Mouse (Mus musculus): ENCODE data around the gene Ing3.

The Ing3 gene

GRCm38 (mm10) chr6:21949226-21949731 is at the start of gene Ing3:
TSS of gene Ing3 (plus strand) at chr6:21949571.
- DNase-seq (ENCODE audit: low spot score in 2 of 2), result peak; percentile 96

GRCm38 (mm10) chr6:21909720-21910119 is 39.7 kb upstream of the Ing3 start:
- no peak for DNase-seq (ENCODE audit: low spot score in 2 of 2)

DNA sequence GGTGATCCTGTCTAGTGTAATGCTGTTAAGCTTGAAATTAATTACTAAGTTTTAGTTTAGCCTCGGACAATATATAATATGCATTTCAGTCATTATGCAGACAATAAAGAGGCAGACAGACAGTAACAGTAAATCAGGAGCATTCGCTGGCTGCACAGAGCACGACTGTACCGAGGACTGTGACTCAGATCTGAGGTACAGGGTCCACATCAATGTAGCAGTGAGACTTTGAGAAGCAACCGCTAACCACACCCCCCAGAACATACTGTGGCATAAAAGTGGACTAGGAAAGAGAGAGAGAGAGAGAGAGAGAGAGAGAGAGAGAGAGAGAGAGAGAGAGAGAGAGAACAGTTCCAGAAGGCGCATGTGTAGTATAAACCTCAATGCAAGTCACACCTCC is 38.6 kb upstream of the Ing3 start:
- DNase-seq (ENCODE audit: low spot score in 2 of 2), result no peak

DNA sequence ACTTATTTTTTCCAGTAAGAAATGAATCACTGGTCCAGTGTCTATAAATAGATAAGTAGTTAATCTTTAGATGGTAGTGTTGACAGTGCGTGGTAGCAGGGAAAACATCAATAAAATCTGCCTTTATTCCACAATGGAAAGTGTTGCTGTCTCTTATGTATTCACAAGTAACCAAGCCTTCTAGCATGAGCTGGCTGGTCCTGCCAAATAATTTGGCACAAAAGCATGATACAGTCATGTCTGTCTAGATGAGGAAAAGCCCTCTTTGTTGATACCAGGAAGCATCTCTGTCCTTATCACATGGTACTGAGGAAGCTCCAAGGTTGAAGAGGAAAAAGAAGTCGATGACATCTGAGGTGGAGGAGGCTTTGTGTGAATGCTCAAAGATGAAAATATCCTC is 32.8 kb upstream of the Ing3 start:
- DNase-seq (ENCODE audit: low spot score in 2 of 2), result no peak

DNA sequence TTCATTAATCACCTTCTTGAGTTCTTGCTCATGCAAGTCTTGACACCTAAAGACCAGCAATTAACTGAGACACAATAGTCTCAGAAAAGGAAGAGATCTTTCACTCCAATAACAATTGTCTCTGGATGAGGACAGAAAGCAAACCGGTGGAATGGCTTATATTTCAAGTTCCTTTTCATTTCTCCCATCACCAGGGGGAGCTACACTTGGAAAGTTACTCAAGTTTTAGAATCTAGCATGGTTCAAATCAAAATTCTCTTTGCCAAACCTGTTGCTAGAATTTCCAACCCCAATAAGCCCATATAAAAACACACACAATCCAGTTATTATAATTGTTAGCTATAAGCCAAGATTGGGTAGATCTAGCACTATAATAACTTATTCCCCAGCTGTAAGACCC is 25.2 kb upstream of the Ing3 start:
- DNase-seq (ENCODE audit: low spot score in 2 of 2), result no peak

GRCm38 (mm10) chr6:21937981-21938635 is 11.3 kb upstream of the Ing3 start:
- no peak for DNase-seq (ENCODE audit: low spot score in 2 of 2)

GRCm38 (mm10) chr6:21949771-21950448 is 539 bp downstream of the Ing3 start:
- peak; percentile 95 to 98 for DNase-seq (ENCODE audit: low spot score in 2 of 2)

DNA sequence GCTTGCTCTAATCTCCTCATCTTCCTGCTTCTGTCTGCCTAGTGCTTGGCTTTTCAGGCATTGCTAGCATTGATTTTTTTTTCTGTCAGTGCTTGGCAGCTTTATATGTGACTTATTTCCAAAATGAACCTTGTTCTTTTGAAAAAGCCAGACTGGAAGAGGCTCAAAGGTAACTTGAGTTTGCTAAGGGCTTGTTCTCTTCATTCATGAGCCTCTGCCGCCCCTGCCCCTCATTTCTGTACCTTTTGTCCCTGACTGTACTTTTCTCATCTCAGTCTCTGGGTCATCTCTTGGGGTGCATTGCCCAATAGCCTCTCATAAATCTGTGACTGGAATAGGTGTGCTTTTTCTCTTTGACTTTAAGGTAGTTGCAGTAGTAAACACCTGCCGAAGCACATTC is 1.3 kb downstream of the Ing3 start:
- DNase-seq (ENCODE audit: low spot score in 2 of 2), result no peak

DNA sequence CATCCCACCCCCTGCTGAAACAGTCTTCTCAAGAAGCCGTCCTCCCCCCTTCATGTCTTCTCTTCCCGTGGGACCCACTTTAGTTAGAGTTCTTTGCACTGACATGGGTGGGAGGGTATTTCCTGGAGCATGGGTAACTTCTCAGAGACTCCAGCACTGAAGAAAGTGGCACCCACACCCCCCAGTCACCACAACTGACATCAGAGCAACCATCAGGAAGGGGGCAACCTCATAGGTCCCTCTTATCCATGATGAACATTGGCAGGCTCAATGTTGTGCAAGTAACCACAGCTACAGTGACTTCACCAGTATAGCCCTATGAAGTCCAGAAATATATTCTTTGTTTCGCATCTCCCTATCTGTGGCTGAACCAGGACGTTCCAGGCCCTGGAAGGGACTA is 6.1 kb downstream of the Ing3 start:
- DNase-seq (ENCODE audit: low spot score in 2 of 2), result no peak

DNA sequence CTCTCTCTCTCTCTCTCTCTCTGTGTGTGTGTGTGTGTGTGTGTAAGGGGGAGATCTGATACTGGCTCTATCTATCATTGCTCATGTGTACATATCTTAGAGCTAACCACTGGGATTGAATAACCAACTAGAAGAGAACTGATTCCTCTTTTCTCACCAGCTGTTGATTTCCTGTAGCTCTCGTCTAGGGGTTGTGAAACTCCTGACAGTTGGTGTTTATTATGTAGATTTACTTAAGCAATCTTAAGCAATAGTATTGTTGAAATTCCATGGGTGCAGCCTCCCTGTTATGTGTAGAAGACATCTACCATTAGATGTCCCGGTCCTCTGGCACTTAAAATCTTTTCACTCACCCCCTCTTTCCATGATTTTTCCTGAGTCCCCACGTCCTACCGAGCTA is 9.6 kb downstream of the Ing3 start:
- no peak for DNase-seq (ENCODE audit: low spot score in 2 of 2)

DNA sequence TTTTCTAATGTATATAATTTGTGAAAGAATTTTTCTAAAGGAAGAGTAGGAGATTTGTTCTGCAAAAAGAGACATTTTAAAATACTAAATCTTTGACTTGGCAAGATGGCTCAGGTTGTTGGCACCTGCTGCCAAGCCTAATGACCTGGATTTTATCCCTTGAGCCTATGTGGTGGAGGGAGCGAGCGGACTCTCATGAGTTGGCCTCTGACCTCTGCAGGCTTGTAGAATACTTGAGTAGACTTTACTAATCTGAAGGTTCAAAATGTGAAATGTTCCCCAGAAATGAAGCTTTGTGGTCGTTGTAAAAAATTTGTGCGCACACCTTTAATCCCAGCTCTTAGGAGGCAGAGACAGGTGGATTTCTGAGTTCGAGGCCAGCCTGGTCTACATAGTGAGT is 10.5 kb downstream of the Ing3 start:
- DNase-seq (ENCODE audit: low spot score in 2 of 2), result no peak

DNA sequence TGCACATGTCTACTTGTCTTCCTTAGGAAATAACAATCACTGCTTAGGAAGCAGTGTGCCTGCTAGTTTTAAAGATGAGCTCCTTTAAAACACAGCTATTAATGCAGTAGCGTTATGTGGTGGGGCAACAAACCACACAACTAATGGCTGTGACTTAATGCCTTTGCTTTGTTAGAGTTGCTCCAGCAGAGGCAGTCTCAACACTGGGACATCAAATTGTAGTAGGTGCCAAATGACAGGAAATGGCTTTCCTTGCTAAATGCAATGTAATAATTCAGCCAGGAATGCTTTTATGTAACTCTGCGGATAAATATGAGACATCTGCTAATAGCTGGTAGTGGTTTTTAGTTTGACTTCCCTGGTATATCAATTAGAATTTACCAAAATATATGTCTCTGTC is 28.2 kb downstream of the Ing3 start:
- DNase-seq (ENCODE audit: low spot score in 2 of 2), result no peak

GRCm38 (mm10) chr6:21981114-21981513 is 31.7 kb downstream of the Ing3 start:
- no peak for DNase-seq (ENCODE audit: low spot score in 2 of 2)

DNA sequence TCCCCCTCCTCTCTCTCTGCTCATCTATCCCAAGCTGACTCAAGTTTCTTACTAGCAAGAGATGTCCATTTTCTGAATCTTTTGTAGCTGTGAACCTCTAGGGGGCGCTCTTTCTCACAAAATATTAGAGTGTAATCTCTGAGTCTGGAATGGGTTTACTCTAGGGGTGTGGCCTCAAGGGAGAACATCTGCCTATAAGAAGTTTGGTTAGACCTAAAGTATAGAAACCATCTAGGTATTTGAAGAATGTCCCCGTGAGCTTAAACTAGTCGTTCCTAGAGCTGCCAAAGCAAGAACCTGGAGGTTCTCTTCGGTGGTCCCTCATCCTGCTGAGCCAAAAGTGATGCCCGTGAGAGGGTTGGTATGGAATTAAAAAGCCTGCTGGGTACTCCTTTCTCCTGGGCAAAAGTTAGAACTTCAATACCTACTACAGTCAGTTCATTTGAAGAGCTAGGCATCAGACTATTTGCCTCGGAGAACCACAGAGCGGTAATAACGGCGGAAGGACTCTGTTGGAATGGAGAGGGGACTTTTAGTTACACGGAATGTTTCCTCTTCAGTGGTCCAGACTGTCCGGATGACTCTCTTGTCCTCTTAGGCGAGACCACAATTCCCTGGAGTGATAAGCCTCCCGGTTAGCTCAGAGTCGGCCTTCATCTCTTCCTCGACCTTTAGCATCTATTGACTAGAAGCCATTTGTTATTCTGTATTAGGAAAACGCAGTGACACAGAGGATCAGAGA is 35.8 kb downstream of the Ing3 start:
- DNase-seq (ENCODE audit: low spot score in 2 of 2), result peak; percentile 40 to 67

DNA sequence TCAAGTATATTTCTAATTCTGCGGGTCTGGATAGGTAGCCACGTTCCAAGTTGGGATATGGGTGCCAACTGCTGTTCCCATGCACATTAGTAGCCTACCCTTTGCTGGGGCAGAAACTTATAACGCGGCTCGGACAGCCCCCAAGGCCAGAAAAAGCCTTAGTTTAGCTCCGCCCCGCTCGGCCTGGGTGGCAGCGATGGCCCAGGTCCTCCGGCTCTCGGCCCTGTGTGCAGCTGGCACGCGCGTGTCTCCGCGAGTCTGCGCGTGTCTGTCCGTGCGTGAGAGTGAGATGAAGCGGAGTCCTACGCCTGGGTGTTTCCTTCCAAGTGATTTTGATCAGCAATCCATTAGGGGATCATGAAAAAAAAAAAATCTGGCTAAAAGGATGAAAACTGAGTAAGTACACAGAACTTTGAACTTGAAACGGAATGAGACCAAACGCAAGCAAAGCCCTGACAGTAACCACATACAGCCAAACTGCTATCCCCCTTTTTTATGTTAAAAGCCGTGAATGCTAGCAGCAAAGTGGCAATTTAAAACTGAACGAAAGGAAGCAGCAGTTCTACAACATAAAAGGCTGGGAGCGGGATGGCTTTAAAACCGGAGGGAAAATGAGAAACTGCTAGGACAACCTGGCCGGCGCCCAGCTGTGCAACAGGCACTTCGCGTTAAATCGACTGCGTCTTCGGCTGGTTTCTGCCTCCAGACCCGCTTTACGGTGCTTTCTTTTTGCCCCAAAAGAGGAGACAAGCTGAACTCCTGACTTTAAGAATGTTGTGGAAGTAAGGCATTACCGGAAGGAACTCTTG is 36.6 kb downstream of the Ing3 start, which contains the start of gene Cped1:
Gene Cped1, plus strand, starts transcription at position 185 of the 809 bp plus-strand sequence.
- DNase-seq (ENCODE audit: low spot score in 2 of 2), result peak; percentile 20 to 66

DNA sequence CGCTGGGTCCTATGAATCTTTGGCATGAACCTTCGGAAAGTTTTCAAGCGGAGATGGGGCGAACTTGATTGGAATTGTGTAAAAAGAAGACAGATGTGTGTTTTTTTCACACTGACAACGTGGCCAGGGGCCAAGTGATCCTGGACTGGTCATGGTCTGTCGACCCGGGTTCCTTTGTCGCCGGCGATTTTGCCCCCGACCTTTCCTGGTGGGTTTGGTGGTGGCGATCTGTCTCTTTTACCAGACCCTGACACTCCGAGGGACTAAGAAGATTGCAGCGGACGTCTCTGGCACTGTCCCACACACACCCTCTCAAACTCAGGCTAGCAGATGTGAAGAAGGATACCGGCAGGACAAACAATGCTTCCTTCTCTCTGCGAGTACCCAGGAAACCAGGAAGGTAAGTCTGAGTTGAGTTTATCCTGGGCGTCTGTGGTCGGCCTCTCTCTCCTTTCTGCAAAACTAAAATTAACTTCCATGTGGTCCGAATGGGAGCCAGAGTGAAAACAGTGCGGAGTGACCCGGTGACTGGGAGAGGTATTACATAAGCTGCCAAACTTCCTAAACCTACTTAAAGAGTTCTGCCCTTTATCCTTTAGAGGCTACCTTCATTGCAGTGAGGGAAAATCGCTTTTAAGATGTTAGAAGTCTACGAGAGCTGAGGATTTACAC is 37.4 kb downstream of the Ing3 start:
- no peak for DNase-seq (ENCODE audit: low spot score in 2 of 2)

GRCm38 (mm10) chr6:21987554-21987953 is 38.2 kb downstream of the Ing3 start:
- no peak for DNase-seq (ENCODE audit: low spot score in 2 of 2)

GRCm38 (mm10) chr6:21988296-21988695 is 38.9 kb downstream of the Ing3 start:
- DNase-seq (ENCODE audit: low spot score in 2 of 2), result no peak

- no peak for DNase-seq (ENCODE audit: low spot score in 2 of 2)
These were observed 39.7 kb downstream of the Ing3 start for GRCm38 (mm10) chr6:21989081-21989480.

DNA sequence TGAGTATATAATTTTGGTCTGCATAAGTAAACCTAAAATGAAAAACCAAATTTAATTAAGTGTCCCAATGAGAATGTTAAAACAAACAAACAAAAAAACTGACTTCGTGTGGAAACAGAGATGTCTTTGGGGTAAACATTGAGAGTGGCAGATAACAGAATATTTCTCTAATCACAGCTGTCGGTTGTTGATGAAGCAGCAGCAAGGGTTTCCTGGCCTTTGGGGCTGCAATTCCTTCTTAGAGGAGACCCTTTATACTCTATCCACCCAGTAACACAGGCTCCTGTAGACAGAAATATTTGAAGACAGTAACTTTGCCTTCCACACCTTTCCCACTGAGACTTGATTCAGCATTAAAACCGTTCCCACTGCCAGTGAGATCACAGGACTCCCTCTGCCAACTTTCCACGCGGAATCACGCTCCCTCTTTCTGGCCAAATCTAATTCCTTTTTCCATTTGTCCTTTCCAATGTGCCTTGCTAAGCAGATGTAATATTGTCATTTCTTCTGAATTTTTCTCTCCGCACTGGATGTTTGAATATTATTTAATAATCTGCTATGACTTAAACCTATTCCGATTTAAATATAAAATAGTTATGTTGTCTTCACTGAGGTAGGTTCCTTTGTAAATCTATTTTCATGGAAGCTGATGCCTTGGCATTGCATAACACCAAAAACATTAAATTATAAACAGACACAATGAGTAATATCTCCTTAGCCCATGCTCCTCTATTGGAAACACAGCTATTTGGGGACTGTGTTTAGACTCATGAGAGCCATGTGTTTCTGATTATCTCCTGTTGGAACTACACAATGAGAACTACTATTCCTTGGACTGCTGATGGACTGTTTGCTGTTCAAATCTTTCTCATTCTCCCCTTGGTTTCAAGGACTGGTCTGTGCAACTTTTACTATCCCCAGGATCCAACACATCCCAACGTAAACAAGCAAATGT is 41.1 kb downstream of the Ing3 start:
- DNase-seq (ENCODE audit: low spot score in 2 of 2), result no peak
